Mouse (Mus musculus): ENCODE data around the gene Rlbp1. TPM values are rescaled to one million over a fixed set of nuclear protein-coding genes. Genes with fewer than 3 reads are reported as not detected.

Rlbp1 gene
- total RNA-seq (2021) (not detected), polyA plus RNA-seq (2012; rRNA removed) (not detected in 2 replicates)
- long read RNA-seq = 0 reads

DNA sequence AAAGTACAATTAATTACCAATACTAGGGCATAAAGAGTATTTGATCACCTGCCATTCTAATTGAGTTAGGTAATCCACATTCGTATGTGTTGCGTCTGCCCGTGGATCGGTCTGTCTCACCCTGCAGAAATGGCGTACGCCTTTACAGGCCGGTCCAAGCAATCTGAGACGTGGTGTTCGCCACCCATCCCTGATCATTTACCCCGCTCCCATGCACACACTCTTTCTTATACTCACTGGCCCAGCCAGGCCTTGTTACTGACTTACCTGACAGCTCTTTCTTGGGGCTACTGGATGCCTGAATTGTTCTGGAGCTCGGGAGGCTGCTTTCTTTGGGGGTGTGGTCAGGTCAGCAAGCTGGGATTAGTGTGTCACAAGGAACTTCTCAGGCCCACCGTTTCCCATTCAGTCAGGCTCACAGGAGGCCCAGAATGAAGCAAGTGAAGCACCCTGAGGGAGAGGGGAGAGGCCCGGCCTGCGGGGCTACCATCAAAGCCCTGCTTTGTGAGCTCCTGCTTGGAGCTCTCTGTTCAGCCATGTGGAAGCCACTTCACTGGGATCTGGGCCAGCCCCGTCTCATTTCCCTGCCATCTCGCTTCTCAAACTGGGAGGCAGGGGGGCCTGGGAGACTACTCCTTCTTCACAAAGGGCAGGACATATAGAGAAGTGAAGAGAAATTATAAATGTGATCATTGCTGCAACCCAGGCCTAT lies at the start of gene Rlbp1:
Gene Rlbp1 (minus strand): TSS at position 627 of the 712 bp plus-strand sequence.
- H3K79me2 ChIP-seq (replicated peaks; ENCODE audit: control insufficient read depth, insufficient read depth, low read length) = no peaks in the 10 kb centered on the region
- no peak within 1 kb of the TSS for H3K4me3 ChIP-seq
- no peak for DNase-seq
- no peaks in the 10 kb centered on the region for H3K36me3 ChIP-seq (ENCODE audit: control insufficient read depth, insufficient read depth, low read length)
- no peaks in the 10 kb centered on the region for H3K27me3 ChIP-seq (ENCODE audit: control insufficient read depth, insufficient read depth, low read length)
- no peak within 1 kb of the TSS for H3K9ac ChIP-seq (ENCODE audit: low read depth, low read length)
- no peak within 1 kb of the TSS for H3K27ac ChIP-seq
- TF ChIP-seq EP300 (IDR thresholded peaks at IDR 0.05; ENCODE audit: insufficient read depth, low read depth, low read length) = no peak
- TF ChIP-seq CTCF (IDR thresholded peaks at IDR 0.05) = no peak
- TF ChIP-seq POLR2A (IDR thresholded peaks at IDR 0.05; ENCODE audit: insufficient read depth, low read depth, low read length) = no peak
- intact Hi-C loops (cut with DNase I) = no loop called here
- WGBS = 73% methylated on average over 16 of the region's 16 CpGs
- H3K4me1 ChIP-seq (ENCODE audit: control insufficient read depth, insufficient read depth, low read length) = peaks cover under 1% of the 10 kb centered on the region; the same call in 1 of the 2 replicates

DNA sequence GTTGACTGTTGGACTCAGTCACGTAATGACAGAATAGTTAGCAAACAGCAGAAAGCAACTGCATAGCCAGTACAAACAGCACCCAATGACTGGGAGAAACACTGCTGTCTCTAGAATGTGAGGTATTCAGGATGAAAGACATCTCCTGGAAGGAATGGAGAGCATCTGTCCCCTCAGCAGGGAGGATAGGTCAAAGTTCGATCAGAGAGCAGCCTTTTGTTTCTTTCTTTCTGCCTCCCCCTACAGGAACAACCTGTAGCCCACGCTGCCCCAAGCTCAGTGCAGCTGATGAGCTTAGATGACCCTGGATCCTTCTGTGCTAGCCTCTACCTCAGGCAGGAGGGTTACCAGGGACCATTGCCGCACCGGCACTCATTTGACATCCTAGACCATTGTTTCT lies 41.4 kb upstream of the Rlbp1 start:
- Histone ChIP-seq H3K27me3 (ENCODE audit: control insufficient read depth, insufficient read depth, low read length) (no peaks in the 10 kb centered on the region), H3K79me2 (replicated peaks; ENCODE audit: control insufficient read depth, insufficient read depth, low read length) (no peaks in the 10 kb centered on the region), H3K27ac (no peak overlapping the region), H3K9ac (ENCODE audit: low read depth, low read length) (no peak overlapping the region), H3K4me1 (ENCODE audit: control insufficient read depth, insufficient read depth, low read length) (no peaks in the 10 kb centered on the region), H3K36me3 (ENCODE audit: control insufficient read depth, insufficient read depth, low read length) (no peaks in the 10 kb centered on the region), H3K4me3 (no peak overlapping the region)
- TF ChIP-seq EP300 (IDR thresholded peaks at IDR 0.05; ENCODE audit: insufficient read depth, low read depth, low read length) = no peak
- no peak for TF ChIP-seq CTCF (IDR thresholded peaks at IDR 0.05)
- TF ChIP-seq POLR2A (IDR thresholded peaks at IDR 0.05; ENCODE audit: insufficient read depth, low read depth, low read length) = no peak
- DNase-seq = no peak
- 68% methylated on average over 5 of the region's 5 CpGs for WGBS
- intact Hi-C loops (cut with DNase I) = no loop called here

DNA sequence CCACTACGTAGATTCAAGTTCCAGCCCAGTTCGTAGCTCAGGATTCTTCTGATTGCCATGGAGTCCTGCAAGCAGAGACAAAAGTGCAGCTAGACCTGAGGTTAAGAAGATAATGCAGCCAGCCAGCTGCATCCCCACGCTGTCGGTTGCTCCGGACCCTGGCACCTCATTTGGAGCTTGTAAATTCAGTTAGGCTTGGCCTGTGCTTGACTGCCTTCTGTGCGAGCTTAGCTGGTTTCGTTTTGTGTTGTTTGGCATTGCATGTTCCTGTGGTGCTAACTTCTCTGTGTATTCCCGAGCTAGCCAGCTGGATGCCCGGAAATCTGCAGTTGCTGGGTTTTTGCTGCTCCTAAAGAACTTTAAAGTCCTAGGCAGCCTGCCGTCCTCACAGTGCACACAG lies 39.0 kb upstream of the Rlbp1 start:
- 87% methylated on average over 10 of the region's 10 CpGs for WGBS
- no peaks in the 10 kb centered on the region for H3K79me2 ChIP-seq (replicated peaks; ENCODE audit: control insufficient read depth, insufficient read depth, low read length)

DNA sequence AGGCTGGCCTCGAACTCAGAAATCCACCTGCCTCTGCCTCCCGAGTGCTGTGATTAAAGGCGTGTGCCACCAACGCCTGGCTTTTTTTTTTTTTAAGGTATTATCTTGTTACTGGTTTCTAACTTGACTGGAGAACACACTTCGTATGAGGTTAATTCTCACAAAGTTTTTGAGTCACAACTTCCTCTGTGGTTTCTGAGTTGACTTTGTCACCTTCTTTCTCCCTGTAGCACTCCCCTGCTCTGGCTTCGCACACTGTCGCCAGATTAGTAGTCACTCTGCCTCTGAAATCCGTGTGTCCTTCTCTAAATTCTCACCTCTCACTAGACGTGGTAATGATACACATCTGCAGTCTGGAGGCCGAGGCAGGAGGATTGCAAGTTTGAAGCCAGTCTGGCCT lies 36.0 kb upstream of the Rlbp1 start:
- Histone ChIP-seq H3K9ac (ENCODE audit: low read depth, low read length) (no peak overlapping the region), H3K79me2 (replicated peaks; ENCODE audit: control insufficient read depth, insufficient read depth, low read length) (no peaks in the 10 kb centered on the region), H3K4me1 (ENCODE audit: control insufficient read depth, insufficient read depth, low read length) (no peaks in the 10 kb centered on the region), H3K27ac (no peak overlapping the region), H3K27me3 (ENCODE audit: control insufficient read depth, insufficient read depth, low read length) (no peaks in the 10 kb centered on the region), H3K4me3 (no peak overlapping the region), H3K36me3 (ENCODE audit: control insufficient read depth, insufficient read depth, low read length) (no peaks in the 10 kb centered on the region)
- DNase-seq = no peak
- TF ChIP-seq POLR2A (IDR thresholded peaks at IDR 0.05; ENCODE audit: insufficient read depth, low read depth, low read length) = no peak
- no peak for TF ChIP-seq CTCF (IDR thresholded peaks at IDR 0.05)
- no peak for TF ChIP-seq EP300 (IDR thresholded peaks at IDR 0.05; ENCODE audit: insufficient read depth, low read depth, low read length)
- WGBS = 93% methylated on average over 10 of the region's 10 CpGs
- intact Hi-C loops (cut with DNase I) = no loop called here

More for the DNA sequence above, 39.0 kb upstream of the Rlbp1 start:
- H3K27me3 ChIP-seq (ENCODE audit: control insufficient read depth, insufficient read depth, low read length) = no peaks in the 10 kb centered on the region
- no peak overlapping the region for H3K27ac ChIP-seq
- no peak overlapping the region for H3K9ac ChIP-seq (ENCODE audit: low read depth, low read length)
- no peak overlapping the region for H3K4me3 ChIP-seq
- no peak for DNase-seq
- no peaks in the 10 kb centered on the region for H3K4me1 ChIP-seq (ENCODE audit: control insufficient read depth, insufficient read depth, low read length)
- no peaks in the 10 kb centered on the region for H3K36me3 ChIP-seq (ENCODE audit: control insufficient read depth, insufficient read depth, low read length)
- TF ChIP-seq CTCF (IDR thresholded peaks at IDR 0.05) (no peak), EP300 (IDR thresholded peaks at IDR 0.05; ENCODE audit: insufficient read depth, low read depth, low read length) (no peak), POLR2A (IDR thresholded peaks at IDR 0.05; ENCODE audit: insufficient read depth, low read depth, low read length) (no peak)
- intact Hi-C loops (cut with DNase I) = no loop called here

DNA sequence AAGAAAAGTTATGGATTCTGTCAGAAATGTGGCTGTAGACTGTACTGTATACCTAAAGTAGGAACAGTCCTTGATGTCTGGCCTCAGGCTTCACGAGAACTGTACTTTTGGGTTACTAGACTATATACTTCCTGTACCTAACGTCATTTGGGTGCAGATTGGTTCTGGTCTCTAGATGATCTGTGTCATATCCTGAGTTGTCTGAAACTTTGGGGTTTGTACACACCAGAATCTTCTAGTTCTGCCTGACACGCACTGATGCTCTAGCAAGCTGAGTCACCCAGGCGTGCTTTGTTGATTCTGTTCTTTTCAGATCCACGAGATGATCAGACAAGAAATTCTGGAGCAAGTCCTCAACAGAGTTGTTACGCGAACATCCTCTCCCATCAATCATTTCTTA lies 33.1 kb upstream of the Rlbp1 start:
- Histone ChIP-seq H3K36me3 (ENCODE audit: control insufficient read depth, insufficient read depth, low read length) (no peaks in the 10 kb centered on the region), H3K27me3 (ENCODE audit: control insufficient read depth, insufficient read depth, low read length) (no peaks in the 10 kb centered on the region), H3K4me3 (no peak overlapping the region), H3K79me2 (replicated peaks; ENCODE audit: control insufficient read depth, insufficient read depth, low read length) (no peaks in the 10 kb centered on the region), H3K4me1 (ENCODE audit: control insufficient read depth, insufficient read depth, low read length) (no peaks in the 10 kb centered on the region), H3K27ac (no peak overlapping the region), H3K9ac (ENCODE audit: low read depth, low read length) (no peak overlapping the region)
- intact Hi-C loops (cut with DNase I) = no loop called here
- DNase-seq = no peak
- WGBS = 87% methylated on average over 7 of the region's 7 CpGs
- TF ChIP-seq POLR2A (IDR thresholded peaks at IDR 0.05; ENCODE audit: insufficient read depth, low read depth, low read length) (no peak), CTCF (IDR thresholded peaks at IDR 0.05) (no peak), EP300 (IDR thresholded peaks at IDR 0.05; ENCODE audit: insufficient read depth, low read depth, low read length) (no peak)
